Mouse (Mus musculus): Measurements from ENCODE around the gene Prm3. TPM values are rescaled to one million over a fixed set of nuclear protein-coding genes. Genes with fewer than 3 reads are reported as not detected.
"Not testable (repeated sequence)": the region's sequence is repeated elsewhere in the genome, so short reads cannot be mapped to it uniquely, and the experiment has no call there.

Gene Prm3
- total RNA-seq (2021): not detected
- long read RNA-seq, experiment 1: 0 reads
- long read RNA-seq, experiment 2: 0 reads

- no peak for DNase-seq
Observed at GRCm38 (mm10) chr16:10790702-10791101, at the start of gene Prm3. Prm3 (minus strand) TSS chr16:10790914.

GRCm38 (mm10) chr16:10840018-10840417 lies 49.3 kb upstream of the Prm3 start:
- DNase-seq: no peak

DNA sequence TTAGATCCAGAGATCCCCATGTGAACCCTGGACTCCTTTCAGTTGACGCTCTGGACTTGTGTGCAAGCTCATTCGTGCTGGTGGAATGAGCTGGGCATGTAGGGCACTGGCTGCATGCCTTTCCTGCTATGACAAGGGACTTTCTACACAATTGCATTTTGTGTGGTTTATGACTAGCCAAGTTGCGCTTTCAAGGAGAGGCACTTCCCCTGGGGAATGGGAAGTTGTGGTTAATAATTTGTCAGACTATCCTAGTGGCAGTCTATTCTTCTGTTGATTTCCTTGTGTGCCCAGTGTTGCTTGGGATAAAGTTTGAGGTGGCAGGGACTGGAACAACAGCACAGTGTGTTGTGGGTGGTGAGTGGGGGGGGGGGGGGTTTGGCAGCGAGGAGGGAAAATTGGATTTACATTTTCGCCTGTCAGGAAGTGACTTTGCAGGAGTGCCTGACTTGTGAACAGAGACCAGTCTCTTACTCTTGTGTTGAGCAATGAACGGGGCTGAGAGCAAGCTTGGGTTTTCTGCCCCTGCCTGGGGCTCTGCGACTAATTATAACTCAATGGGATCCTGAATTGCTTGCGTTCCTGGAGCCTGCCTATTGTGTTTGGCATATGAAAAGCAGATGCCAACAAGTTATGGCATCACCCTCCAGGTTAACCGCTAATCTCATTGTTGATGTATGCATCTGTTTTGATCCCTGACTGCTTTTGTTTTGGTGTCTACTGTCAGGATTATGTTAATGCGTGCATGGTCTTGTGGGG lies 48.0 kb upstream of the Prm3 start:
- DNase-seq: no peak

DNA sequence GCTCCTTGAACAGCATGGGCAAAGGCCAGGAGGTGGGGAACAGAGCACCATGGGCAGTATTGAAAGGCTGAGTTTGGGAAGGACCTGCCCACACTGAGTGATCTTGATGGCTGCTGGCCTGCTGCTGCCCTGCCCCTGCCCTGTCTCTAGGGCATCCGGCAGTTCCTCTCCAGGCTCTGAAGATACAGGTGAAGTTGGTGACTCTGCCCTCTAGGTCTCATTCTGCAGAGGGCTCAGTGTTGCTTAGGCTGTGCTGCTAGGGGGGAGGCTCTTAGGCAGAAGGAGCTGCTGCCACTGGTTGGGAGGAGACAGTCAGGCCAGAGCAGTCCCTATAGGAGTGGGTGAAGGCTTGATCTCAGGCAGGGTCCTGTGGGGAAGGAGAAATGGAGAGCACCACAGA lies 47.2 kb upstream of the Prm3 start:
- DNase-seq: no peak

DNA sequence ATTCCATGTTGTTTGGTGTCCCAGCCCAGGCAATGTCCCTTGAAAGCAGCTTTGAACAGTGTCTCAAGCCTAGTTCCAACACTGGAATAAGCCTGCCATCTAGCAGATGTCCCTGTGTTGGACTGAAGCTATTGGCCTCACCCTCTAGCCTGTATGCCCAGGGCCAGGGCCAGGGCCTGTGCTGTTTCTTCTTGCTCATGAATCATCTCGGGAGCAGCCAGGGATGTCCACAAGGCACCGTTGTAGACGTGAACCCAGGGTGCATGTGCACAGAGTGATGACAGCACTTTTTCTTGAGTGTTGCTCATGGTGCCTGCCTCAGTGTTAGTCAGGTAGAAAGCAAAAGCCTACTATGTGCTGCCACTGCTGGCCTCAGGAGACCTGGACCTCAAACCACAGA lies 46.5 kb upstream of the Prm3 start:
- DNase-seq: no peak

DNA sequence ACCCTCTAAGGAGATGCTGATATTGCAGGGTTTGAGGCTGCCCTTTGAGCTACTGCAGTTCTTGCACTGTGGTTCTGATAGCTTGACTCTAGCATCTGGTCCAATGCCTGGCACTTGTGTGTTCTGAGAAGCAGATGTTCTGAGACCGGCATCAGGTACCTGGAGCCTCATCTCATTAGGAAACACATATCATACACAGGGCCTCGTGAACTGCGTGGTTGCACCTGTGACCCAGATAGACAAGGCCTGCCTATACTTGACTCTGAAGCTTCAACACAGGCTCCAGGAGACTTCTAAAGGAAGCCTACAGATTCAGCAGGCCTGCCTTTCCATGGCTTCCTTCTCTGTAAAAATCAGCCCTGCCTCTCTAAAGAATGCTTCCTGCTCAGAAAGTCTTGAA lies 45.7 kb upstream of the Prm3 start:
- no peak for DNase-seq

DNA sequence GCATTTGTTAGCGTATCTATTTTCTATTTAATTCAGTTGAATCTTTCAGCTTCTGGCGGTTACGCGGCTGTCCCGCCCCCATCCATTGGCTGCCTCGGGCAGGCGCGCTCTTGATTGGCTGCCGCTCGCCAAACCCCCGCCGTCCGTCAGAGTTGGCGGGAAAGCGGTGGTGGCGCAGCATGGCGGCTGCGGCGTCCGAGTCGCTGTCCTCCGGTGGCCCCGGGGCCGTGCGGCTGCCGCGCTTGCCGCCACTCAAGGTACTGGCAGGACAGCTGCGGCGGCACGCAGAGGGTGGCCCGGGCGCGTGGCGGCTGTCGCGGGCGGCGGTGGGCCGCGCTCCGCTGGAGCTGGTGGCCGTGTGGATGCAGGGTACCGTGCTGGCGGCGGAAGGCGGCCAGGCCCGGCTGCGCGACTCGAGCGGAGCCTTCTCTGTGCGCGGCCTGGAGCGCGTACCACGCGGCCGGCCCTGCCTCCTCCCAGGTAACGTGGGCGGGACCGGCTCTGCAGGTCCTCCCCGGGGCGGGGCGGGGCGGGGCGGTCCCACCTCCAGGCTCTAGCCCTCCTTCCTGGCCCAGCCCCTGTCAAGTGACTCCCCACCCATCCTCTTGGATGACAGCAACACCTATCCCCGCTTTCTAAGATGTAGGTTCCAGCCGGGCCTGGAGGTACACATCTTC lies 44.3 kb upstream of the Prm3 start, which contains the start of gene Rmi2:
Gene Rmi2, plus strand, starts transcription at position 149 of the 677 bp plus-strand sequence.
- DNase-seq: peak; percentile 91

GRCm38 (mm10) chr16:10834542-10834910 lies 43.8 kb upstream of the Prm3 start:
- no peak for DNase-seq

- no peak for DNase-seq
Observed at GRCm38 (mm10) chr16:10828461-10828805, 37.7 kb upstream of the Prm3 start.

DNA sequence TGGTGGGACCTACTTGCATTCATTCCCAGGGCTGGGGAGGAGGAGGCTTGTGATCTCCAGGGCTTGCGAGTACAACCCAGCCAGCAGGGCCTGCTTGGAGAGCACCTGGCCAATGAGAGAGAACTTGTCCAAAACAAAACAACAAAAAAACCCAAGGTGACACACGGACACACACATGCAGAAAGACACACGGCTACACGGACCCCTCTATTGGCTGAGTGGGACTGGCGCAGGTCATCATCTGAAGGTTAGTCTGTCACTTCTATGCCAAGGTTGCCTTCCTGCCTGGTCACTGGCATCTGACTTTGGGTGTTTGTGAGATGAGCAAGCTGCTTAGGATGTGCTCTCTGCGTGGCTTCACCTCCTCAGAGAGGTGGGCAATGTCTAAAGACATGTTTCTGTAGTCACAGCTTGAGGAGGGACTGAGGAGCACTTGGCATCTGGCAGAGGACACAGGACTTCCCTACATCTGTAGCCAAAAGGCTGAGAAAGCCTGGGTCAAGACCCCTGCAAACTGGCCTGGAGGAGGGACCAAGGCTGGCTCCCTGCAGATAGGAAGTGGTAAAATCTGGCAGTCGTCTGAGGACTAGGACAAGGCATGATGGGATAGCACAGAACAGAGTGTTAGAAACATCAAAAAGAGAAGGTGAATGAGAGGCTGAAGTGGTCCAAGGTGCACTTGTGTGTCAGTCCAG lies 37.2 kb upstream of the Prm3 start:
- DNase-seq: no peak

DNA sequence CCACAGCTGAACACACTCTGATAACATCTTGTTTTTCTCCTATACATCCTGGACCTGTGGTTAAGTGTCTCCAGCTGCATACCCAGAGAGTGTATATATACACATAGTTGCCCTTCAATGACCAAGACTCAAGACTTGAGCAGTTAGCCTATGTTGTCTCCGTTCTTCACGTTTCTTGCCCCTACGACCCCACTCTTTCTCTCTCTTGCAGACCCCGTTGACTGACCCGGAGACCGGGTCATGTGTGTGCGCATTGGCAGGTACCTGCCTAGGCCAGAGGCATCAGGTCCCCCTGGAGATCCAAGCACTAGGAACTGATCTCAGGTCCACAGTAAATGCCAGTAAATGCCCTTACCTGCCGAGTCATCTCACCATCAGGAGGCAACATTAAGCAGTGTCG lies 36.6 kb upstream of the Prm3 start:
- DNase-seq: no peak

GRCm38 (mm10) chr16:10825840-10826239 lies 35.1 kb upstream of the Prm3 start:
- no peak for DNase-seq

- no peak for DNase-seq
Observed at GRCm38 (mm10) chr16:10824536-10824935, 33.8 kb upstream of the Prm3 start.

DNA sequence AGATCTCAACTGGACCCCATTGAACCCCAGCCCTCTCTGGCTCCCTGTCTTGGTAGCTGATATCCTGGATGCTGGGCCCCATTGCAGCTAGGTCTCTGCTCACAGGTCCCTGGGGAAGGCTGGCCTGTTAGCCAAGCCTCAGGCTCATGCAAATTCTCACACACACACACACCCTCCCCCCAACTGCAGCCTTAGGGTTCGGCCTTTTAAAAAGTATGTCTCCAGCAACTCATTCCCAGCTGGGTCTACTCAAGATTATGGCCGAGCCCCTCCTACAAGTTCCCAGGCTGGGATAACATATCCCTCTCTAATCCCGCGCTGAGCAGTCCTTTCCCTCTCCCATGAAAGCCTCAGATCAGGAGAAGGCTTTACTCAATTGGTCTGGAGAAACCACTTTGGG lies 30.7 kb upstream of the Prm3 start:
- no peak for DNase-seq

GRCm38 (mm10) chr16:10819966-10820365 lies 29.3 kb upstream of the Prm3 start:
- DNase-seq: no peak

DNA sequence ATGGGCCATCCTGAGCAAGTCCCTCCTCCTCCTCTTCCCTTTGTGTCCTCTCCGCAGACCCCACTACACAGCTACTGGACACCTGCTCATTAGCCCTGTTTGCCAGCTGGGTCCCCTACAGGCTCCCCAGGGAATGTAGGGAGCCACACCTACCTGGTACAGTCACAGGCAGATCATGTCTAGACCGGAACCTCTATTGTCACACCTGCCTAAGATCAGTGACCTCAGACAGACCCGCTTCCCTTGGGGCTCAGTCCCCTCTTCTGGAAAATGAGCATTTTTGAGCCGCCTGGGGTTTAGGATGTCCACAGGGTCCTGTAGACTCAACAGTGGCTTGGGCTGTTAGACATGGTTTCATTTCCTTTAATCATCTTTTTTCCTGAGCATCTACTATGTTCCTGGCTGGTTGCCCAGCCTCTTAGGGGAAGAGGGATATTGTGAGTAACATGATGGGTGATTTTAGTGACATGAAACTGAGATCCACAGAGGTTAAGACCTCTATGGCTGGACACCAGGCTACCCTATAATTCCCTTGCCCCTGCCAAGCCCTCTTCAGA lies 27.9 kb upstream of the Prm3 start:
- DNase-seq: no peak

- DNase-seq: peak; percentile 56
Observed at GRCm38 (mm10) chr16:10814864-10815263, 24.1 kb upstream of the Prm3 start.

DNA sequence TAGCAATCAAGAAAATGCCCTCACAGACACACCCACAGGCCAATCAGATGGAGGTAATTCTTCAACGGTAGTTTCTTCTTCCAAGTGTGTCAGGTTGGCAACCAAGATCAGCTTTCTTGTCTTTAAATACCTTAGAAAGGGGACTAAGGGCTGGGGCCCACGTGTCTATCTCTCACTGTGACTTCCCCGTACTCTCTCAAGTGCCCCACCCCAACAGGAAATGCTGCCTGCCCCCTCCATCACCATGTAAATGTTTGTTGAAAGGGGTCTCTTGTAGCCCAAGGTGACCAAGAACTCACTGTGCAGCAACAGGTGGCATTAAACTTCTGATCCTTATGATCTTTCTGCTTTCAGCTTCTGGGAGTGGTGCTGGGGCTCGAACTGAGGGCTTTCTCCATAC lies 23.0 kb upstream of the Prm3 start:
- no peak for DNase-seq

- no peak for DNase-seq
Observed at GRCm38 (mm10) chr16:10812865-10813371, 22.2 kb upstream of the Prm3 start, which contains the start of gene Gm11172. Gm11172 (plus strand) TSS chr16:10812915.

GRCm38 (mm10) chr16:10810376-10810775 lies 19.7 kb upstream of the Prm3 start:
- DNase-seq: no peak

DNA sequence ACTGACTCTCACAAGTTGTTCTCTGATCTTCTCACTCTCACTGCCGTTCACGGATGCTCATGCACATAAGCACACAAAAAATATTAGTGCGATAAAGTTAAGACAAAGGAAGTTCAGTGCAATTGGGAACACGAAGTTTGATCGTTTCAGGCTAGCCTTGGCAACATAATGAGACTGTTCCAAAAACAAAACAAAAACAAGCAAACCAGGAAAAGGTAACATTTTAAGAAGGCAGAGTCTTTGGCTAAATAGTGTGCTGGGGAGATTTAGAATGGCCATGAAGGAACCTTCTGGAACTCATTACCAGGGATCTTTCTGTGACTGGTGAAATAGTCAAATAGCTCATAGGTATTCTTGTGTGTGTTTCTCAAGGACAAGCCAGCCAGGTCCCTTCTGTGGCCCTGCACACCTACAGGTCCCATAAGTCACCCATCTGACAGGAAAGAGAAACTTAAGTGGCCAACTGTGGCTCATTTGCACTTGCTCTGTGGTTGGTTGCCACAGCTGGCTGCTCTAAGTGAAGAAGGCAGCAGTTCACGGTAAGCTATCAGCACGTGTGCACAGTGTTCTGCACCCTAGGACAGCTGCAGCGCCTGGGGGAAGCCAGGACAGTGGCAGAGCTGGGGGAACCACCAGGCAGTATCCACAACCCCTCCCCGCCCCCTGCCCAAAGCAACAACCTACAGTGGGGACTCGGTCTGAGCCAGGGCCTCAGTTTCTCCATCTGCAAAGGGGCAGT lies 15.2 kb upstream of the Prm3 start, which contains the start of gene Prm1:
Gene Prm1, minus strand, starts transcription at position 51 of the 739 bp plus-strand sequence.
- DNase-seq: no peak

DNA sequence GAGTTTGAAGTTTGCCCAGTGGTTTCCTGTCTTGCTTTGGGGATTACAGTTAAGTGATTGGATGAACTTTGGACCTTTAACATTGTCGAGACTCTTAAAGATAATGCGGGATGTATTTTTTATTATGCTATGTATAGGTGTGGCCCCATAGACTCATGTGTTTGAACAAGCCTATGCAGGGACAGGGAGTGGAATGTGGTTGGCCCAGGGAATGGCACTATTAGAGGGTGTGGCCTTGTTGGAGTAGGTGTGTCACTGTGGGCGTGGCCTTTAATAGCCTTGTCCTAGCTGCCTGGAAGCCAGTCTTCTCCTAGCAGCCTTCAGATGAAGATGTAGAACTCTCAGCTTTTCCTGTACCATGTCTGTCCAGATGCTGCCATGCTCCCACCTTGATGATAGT lies 11.7 kb upstream of the Prm3 start:
- not testable (repeated sequence) for DNase-seq

Data from adrenal gland, postnatal 10 days (tissue).